Mouse (Mus musculus): Measurements from ENCODE around the gene Psg20.
"Not testable (repeated sequence)": the region's sequence is repeated elsewhere in the genome, so short reads cannot be mapped to it uniquely, and the experiment has no call there.

DNA sequence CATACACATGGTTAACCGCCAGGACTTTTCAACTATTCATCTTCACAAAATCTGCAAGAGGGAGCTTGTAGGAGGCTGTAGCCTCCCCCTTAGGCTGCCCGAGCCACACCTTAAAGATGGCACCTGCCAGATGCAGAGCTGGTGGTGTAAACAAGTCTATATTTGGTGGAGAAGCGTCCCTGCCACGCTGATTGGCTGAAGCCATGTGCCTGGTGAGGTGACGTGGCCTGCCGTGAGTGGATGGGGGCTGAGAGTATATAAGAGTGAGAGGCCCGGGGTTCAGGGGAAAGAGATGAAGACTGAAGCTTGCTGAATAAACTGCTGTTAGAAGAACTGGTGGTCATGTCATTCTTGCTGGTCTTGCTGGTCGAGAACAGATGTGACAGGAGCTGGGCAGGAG lies 59.1 kb downstream of the Psg20 start:
- not testable (repeated sequence) for TF ChIP-seq MAX (IDR thresholded peaks at IDR 0.05; ENCODE audit: low read length); CTCF (IDR thresholded peaks at IDR 0.05 in 2 of 3, conservative IDR thresholded peaks at IDR 0.05 in 1 of 3; ENCODE audit: control insufficient read depth in 1 of 3, insufficient read depth in 1 of 3, low read depth in 2 of 3, low read length in 3 of 3, poor library complexity in 1 of 3, severe bottlenecking in 1 of 3); MAFK (IDR thresholded peaks at IDR 0.05; ENCODE audit: borderline replicate concordance, low read depth, low read length); POLR2AphosphoS2 (IDR thresholded peaks at IDR 0.05; ENCODE audit: low read length); ZMIZ1 (IDR thresholded peaks at IDR 0.05; ENCODE audit: low read depth, low read length); HCFC1 (IDR thresholded peaks at IDR 0.05; ENCODE audit: low read depth, low read length); EP300 (IDR thresholded peaks at IDR 0.05; ENCODE audit: low read depth in 1 of 2, low read length in 2 of 2); POLR2A (IDR thresholded peaks at IDR 0.05; ENCODE audit: control insufficient read depth in 1 of 2, insufficient read depth in 1 of 2, low read depth in 1 of 2, low read length in 2 of 2, poor library complexity in 1 of 2)

Data from MEL (cell line).